Mouse (Mus musculus) layer of hippocampus, adult 9-10 months (tissue): ENCODE results near the gene Mrpl54.

Experiments used
- DNase-seq: peaks from one replicate; pipeline ENCODE4 v3.0.0; 2022; ENCODE audit warnings: low spot score

Gene Mrpl54

DNA sequence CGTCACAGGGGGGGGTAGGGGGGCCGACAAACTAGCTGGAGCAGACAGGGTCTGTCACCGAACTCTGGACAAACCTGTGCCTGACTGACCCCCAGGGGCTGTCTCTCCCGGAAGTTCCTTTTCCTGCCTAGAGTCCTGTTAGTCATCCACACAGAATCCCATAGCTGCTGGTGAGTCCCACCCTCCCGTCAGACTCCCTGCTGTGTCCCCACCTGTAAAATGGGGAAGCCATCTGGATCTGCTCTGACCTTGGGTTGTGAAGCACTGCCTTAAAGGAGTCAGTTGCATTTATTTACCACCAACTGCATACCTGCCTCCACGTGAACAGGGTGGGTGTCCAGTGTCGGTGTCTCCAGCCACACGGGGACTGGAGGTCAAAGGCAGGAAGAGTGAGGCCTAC lies 27.7 kb upstream of the Mrpl54 start:
- DNase-seq: no peak

DNA sequence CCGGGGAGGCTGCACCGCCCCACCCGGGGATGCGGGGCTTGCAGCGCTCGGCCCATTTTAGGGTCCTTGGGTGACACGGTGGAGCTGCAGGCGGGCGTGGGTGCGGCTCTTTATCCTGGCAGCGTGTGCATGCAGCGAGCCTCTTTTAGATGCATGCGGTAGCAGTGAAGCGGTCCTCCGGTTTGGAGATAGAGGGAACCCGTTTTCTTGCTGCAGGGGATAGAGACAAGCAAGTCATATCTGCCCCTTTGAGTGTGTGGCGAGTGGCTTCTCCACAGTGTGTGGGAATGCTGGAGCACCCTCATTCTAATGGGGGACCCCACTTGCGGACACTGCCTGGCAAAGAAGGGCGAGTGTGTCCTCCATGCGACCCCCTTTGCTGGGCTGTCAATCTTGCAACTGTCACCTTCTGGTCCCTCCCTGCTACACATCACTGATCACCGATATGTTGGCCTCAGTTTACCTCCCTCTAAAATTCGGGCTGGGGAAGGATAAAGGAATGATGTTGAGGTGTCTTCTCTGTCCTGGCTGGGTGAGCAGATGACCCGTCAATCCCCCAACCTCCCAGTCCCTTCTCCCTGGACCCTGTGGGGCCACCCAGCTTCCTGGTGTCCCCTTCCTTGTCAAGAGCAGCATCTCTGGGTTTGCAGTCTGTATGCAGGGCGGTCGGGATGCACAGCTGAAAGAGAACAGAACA lies 26.7 kb upstream of the Mrpl54 start:
- no peak for DNase-seq

DNA sequence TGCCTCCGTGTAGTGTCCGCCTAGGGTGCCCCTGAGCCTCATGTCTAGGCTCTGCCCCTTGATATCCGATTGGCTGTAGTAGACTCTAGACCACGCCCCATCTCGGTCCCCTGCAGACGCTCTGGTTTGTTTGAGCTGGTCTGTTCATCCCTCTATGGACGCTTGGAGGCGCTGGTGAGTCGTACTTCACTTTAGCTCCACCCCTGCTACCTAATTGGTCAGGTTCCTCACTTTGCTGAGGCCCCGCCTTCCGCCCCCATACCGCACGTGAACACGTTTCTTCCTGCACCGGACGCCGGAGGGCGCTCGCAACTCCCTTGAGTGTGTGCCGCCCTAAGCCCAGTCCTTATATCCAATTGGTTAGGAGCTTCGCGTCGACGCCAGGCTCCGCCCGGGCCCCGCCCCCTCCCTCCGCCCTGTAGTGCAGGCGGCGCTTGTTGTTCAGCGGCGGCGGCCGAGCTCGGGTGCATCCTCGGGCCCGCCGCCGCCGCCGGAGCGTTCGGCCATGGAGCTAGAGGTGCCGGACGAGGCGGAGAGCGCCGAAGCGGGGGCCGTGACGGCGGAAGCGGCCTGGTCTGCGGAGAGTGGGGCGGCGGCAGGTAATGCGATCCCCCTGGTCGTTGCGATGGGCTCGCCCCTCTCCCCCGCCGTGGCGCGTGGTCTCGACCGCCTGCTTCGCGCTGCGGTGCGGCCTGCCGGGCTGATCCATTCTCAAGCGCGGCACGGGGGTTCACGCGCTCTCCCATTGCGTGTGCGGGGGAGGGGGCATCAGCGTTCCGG lies 26.0 kb upstream of the Mrpl54 start, which contains the start of gene Pip5k1c:
TSS of gene Pip5k1c (plus strand) at position 410 of the 780 bp plus-strand sequence.
- DNase-seq: peak; percentile 100

GRCm38 (mm10) chr10:81291511-81292104 lies 24.9 kb upstream of the Mrpl54 start, which contains the start of gene Tjp3:
Gene Tjp3 (minus strand): TSS chr10:81291581.
- no peak for DNase-seq

DNA sequence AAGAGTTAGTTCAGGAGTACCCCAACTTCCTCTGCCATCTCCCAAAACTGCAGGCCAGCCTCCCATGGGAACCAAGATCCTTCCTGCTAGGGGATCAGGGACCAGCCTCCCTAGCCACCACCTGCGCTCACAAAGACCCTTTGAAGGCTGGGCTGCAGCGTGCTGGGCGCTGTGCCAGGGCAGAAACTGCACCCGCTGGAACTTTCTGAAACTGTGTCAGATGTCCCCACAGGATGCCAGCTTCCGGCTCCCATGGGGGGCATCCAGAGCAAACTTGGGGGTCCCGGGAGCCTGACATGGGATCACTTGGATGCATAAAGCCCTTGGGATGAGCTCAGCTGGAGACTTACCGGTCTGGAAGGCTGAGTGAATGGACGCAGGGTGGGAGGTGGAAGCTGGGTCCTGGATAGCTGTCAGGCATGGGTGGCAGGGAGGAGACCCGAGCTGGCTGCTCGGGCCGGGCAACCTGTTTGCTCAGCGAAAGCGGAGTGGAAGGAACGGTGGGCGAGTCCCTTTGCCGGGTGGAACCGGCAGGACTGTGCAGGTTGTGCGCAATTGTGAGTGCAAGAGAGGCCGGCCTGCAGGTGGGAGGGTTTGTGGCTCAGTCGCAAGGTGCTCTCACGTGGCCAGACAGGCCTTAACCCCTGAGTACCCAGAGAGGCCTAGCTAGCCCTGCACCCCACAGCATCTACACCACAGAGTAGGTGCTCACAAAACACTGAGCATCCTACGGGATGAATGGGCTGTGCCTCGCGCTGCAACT lies 24.1 kb upstream of the Mrpl54 start:
- no peak for DNase-seq

DNA sequence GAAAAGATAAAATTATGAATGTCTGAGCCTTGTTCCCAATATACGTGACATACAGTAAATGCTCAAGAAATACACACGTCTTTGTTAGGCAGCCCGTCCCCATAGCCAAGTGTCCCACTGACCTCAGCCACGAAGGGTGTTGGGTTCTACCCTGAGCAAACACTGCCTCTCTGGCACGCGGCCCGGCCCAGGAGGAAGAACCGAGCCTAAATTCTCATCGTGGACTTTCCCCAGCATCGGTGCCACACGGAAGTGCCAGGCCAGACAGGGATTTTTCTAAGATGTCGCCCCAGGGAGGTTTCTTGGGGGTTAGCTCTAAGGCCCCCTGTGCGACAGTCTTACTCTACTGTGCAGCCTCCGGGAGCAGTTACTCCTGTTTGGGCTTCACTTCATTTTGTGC lies 23.1 kb upstream of the Mrpl54 start:
- DNase-seq: no peak

- no peak for DNase-seq
These were observed 22.5 kb upstream of the Mrpl54 start for GRCm38 (mm10) chr10:81289278-81289677.

GRCm38 (mm10) chr10:81288601-81289000 lies 21.9 kb upstream of the Mrpl54 start:
- no peak for DNase-seq

- no peak for DNase-seq
These were observed 20.9 kb upstream of the Mrpl54 start for GRCm38 (mm10) chr10:81287513-81288157.

GRCm38 (mm10) chr10:81286586-81286985 lies 19.9 kb upstream of the Mrpl54 start:
- no peak for DNase-seq

GRCm38 (mm10) chr10:81285694-81286450 lies 19.1 kb upstream of the Mrpl54 start:
- DNase-seq: no peak

GRCm38 (mm10) chr10:81284719-81285118 lies 18.0 kb upstream of the Mrpl54 start:
- DNase-seq: no peak

GRCm38 (mm10) chr10:81284189-81284588 lies 17.5 kb upstream of the Mrpl54 start:
- DNase-seq: no peak

- DNase-seq: no peak
These were observed 12.8 kb upstream of the Mrpl54 start for GRCm38 (mm10) chr10:81279496-81279895.

GRCm38 (mm10) chr10:81277676-81278075 lies 10.9 kb upstream of the Mrpl54 start:
- DNase-seq: no peak

GRCm38 (mm10) chr10:81273842-81274241 lies 7.1 kb upstream of the Mrpl54 start:
- no peak for DNase-seq

DNA sequence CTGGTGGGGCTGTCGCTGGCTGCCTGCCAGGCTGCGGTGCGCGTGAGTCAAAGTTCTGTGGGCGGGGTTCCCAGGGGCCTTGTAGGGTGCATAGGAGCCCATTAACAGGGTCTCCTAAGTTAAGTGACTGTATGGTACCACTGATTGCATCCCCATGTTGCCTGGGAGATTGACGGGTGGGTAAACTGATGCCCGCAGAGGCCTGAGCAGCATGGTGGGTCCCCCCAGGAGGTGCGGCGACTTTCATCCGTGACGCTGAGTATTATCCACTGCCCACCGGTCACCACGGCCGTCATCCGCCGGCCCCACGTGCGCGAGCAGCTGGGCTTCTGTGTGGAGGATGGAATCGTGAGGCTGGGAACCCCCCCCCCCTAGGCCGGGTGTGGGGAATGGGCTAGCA lies 5.6 kb upstream of the Mrpl54 start:
- no peak for DNase-seq

DNA sequence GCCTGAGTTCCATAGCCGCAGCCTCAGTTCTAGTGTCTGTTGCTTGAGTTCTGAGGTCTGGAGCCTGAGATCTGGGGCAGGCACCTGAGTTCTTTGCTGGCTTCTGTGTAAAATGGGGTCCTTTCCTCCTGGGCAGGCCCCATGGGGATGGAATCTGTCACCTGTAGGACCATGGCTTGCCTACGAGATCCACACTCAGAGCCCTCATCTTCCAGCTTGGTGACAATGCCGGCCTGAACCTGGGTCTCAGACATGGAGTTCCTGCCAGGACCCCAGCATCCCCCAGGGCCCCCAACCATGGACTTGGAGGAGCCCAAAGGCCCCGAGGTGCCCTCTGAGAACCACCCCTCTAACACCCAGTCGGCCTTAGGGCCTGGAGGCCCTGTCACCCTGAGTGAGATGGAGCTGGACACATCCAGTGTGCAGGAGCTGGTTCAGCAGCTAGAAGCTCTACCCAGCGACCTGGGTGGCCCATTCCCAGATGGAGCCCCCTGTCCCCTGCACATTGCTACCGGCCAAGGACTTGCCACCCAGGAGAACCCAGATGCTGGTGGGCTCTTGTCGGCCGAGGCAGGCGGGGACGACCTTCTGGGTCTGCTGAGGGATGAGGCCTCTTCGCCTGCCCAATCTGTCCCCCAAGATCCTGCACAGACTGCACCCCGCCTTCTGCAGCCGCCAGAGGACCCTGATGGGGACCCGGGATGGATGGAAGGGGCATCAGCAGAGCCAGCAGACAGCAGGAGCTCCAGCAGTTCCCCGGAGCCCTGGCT lies 2.1 kb upstream of the Mrpl54 start:
- no peak for DNase-seq

DNA sequence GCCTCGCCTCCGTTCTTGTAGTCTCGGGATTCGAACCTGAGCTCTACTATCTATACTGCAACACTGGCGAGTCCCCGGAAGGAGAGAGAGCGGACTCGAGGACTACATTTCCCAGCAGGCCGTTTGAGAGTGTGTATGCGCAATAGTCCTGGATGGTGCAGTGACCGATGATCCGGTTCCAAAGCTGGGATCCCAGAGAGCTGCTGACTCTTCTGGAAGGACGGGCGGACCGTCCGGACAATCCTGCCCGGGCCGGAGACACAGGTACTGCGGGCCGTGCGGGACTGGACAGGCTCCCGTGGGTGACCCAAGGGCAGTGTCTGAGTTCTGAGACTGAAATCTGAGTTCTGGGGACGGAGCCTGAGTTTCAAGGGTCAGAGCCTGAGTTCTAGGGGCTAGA lies 1.3 kb upstream of the Mrpl54 start:
- DNase-seq: peak; percentile 79

- DNase-seq: no peak
These were observed 1.2 kb downstream of the Mrpl54 start for GRCm38 (mm10) chr10:81265540-81265939.
